Mouse (Mus musculus): ENCODE measurements around the gene S100a10. TPM values are rescaled to one million over a fixed set of nuclear protein-coding genes. Genes with fewer than 3 reads are reported as not detected.

Gene S100a10
- polyA plus RNA-seq, 1 experiment, result 121 TPM

GRCm38 (mm10) chr3:93547099-93547648 is 7.7 kb upstream of the S100a10 start:
- no peaks in the 10 kb centered on the region for H3K27me3 ChIP-seq (ENCODE audit: control insufficient read depth, insufficient read depth, low read length)
- peaks cover 17% of the 10 kb centered on the region for H3K4me1 ChIP-seq (replicated peaks; ENCODE audit: control insufficient read depth, insufficient read depth, low read length)
- H3K36me3 ChIP-seq (ENCODE audit: control insufficient read depth, insufficient read depth, low read length), result no peaks in the 10 kb centered on the region
- WGBS, result 16% methylated on average over 7 of the region's 7 CpGs
- TF ChIP-seq POLR2A (IDR thresholded peaks at IDR 0.05; ENCODE audit: control insufficient read depth, extremely low read depth, insufficient read depth, low read length, poor library complexity) (no peak), CTCF (IDR thresholded peaks at IDR 0.05; ENCODE audit: borderline replicate concordance, control insufficient read depth, extremely low read depth, insufficient read depth, low read length, poor library complexity) (no peak)
- H3K27ac ChIP-seq (ENCODE audit: control insufficient read depth, insufficient read depth, low read length), result no peak overlapping the region
- H3K4me3 ChIP-seq (ENCODE audit: control insufficient read depth, insufficient read depth, low read length), result no peak overlapping the region
- peak; percentile 89 for DNase-seq

GRCm38 (mm10) chr3:93547749-93548540 is 6.9 kb upstream of the S100a10 start:
- no peak overlapping the region for H3K4me3 ChIP-seq (ENCODE audit: control insufficient read depth, insufficient read depth, low read length)
- WGBS, result 46% methylated on average over 20 of the region's 20 CpGs
- peaks cover 22% of the 10 kb centered on the region for H3K4me1 ChIP-seq (replicated peaks; ENCODE audit: control insufficient read depth, insufficient read depth, low read length)
- no peak for TF ChIP-seq CTCF (IDR thresholded peaks at IDR 0.05; ENCODE audit: borderline replicate concordance, control insufficient read depth, extremely low read depth, insufficient read depth, low read length, poor library complexity)
- TF ChIP-seq POLR2A (IDR thresholded peaks at IDR 0.05; ENCODE audit: control insufficient read depth, extremely low read depth, insufficient read depth, low read length, poor library complexity), result no peak
- no peak for DNase-seq
- H3K36me3 ChIP-seq (ENCODE audit: control insufficient read depth, insufficient read depth, low read length), result no peaks in the 10 kb centered on the region
- H3K27me3 ChIP-seq (ENCODE audit: control insufficient read depth, insufficient read depth, low read length), result no peaks in the 10 kb centered on the region
- H3K27ac ChIP-seq (ENCODE audit: control insufficient read depth, insufficient read depth, low read length), result peak overlapping the region; percentile 42

DNA sequence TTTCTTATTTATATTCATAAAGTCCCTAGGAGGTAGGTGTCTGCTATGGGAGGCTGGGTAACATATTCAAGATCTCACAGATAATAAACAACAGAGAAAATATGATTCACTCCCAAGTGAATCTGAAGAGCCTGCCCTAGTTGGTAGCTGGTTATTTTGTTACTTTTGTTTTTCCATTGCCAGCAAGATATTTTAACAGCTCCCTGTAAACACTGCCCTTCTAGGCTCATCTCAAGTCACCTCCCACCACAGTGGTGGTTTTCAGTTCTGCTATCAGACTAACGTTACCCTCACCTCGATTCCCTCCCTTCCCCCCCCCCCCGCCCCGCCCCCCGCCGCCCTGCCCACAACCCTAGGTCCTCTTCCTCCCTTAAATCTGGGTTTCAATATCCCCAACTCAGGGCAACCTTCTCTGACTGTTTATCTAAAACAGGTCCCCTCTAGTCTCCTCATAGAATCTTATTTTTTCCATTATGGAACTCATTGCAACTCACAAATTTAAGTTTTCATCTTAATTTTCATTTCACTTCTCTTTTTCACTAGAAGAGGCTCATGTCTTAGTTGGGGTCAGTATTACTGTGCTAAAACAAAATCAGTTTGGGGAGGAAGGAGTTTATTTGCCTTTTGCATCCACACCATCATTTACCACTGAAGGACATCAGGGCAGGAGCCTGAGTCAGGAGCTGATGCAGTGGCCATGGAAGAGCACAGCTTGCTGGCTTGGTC is 6.2 kb upstream of the S100a10 start:
- Histone ChIP-seq H3K4me1 (replicated peaks; ENCODE audit: control insufficient read depth, insufficient read depth, low read length) (peaks cover 22% of the 10 kb centered on the region), H3K27me3 (ENCODE audit: control insufficient read depth, insufficient read depth, low read length) (no peaks in the 10 kb centered on the region), H3K27ac (ENCODE audit: control insufficient read depth, insufficient read depth, low read length) (peak overlapping the region; percentile 39), H3K36me3 (ENCODE audit: control insufficient read depth, insufficient read depth, low read length) (no peaks in the 10 kb centered on the region), H3K4me3 (ENCODE audit: control insufficient read depth, insufficient read depth, low read length) (no peak overlapping the region)
- 20% methylated on average over 5 of the region's 6 CpGs for whole genome bisulfite sequencing
- no peak for DNase-seq
- TF ChIP-seq POLR2A (IDR thresholded peaks at IDR 0.05; ENCODE audit: control insufficient read depth, extremely low read depth, insufficient read depth, low read length, poor library complexity) (no peak), CTCF (IDR thresholded peaks at IDR 0.05; ENCODE audit: borderline replicate concordance, control insufficient read depth, extremely low read depth, insufficient read depth, low read length, poor library complexity) (no peak)

- DNase-seq, result peak; percentile 65
- Histone ChIP-seq H3K27me3 (ENCODE audit: control insufficient read depth, insufficient read depth, low read length) (no peaks in the 10 kb centered on the region), H3K27ac (ENCODE audit: control insufficient read depth, insufficient read depth, low read length) (peak overlapping the region; percentile 77), H3K4me3 (ENCODE audit: control insufficient read depth, insufficient read depth, low read length) (no peak overlapping the region), H3K36me3 (ENCODE audit: control insufficient read depth, insufficient read depth, low read length) (no peaks in the 10 kb centered on the region), H3K4me1 (replicated peaks; ENCODE audit: control insufficient read depth, insufficient read depth, low read length) (peaks cover 30% of the 10 kb centered on the region)
- TF ChIP-seq CTCF (IDR thresholded peaks at IDR 0.05; ENCODE audit: borderline replicate concordance, control insufficient read depth, extremely low read depth, insufficient read depth, low read length, poor library complexity), result no peak
- no peak for TF ChIP-seq POLR2A (IDR thresholded peaks at IDR 0.05; ENCODE audit: control insufficient read depth, extremely low read depth, insufficient read depth, low read length, poor library complexity)
- WGBS, result 3% methylated on average over 4 of the region's 4 CpGs
These were observed 4.9 kb upstream of the S100a10 start for GRCm38 (mm10) chr3:93549986-93550385.

DNA sequence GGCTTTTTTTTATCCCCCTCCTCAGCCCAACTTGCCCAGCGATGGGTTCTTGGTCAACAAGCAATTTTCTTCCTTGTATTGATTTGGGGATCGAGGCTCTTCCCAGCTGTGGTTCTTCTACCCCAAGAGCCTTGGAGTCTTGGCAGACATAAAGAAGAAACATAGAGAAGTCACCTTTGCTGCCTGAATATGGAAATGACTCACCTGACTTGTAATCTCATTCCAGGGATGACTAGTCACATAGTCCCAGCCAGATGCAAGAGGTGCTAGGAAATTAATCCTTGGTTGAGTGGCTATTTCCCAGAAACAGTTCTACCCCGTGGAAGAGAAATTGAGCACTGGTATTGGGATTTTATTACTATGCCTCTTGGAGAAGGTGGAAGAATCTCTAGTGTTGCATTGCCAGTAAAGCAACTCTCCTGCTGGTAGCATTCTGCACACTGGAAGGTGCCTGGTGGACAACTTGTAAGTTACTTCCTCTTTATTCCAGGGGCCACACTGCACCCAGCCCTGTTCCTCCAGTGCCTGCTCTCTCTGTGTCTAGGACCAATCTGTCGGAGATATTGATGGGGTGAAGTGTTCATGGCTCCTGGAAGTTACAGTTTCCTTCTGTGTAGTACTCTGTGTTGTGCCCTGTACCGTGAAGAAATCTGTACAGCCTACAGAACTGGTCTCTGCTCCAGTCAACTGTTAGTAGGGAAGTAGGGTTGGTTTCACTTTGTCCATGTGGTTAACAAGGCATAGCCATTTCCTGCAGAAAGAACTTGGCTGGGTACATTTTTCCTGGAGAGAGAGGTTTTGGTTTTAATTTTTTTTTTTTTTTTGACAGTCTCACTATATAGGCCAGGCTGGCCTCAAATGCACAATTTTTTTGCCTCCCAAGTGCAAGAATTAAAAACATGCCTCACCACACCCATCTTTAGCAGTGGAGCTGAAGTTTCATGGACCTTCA is 2.7 kb upstream of the S100a10 start:
- Histone ChIP-seq H3K27ac (ENCODE audit: control insufficient read depth, insufficient read depth, low read length) (no peak overlapping the region), H3K36me3 (ENCODE audit: control insufficient read depth, insufficient read depth, low read length) (no peaks in the 10 kb centered on the region), H3K4me3 (ENCODE audit: control insufficient read depth, insufficient read depth, low read length) (no peak overlapping the region), H3K27me3 (ENCODE audit: control insufficient read depth, insufficient read depth, low read length) (no peaks in the 10 kb centered on the region), H3K4me1 (replicated peaks; ENCODE audit: control insufficient read depth, insufficient read depth, low read length) (peaks cover 44% of the 10 kb centered on the region)
- TF ChIP-seq CTCF (IDR thresholded peaks at IDR 0.05; ENCODE audit: borderline replicate concordance, control insufficient read depth, extremely low read depth, insufficient read depth, low read length, poor library complexity), result no peak
- TF ChIP-seq POLR2A (IDR thresholded peaks at IDR 0.05; ENCODE audit: control insufficient read depth, extremely low read depth, insufficient read depth, low read length, poor library complexity), result no peak
- 53% methylated on average over 5 of the region's 5 CpGs for WGBS
- no peak for DNase-seq

Measured in thymus, adult 2 months (tissue).